Mouse (Mus musculus): ENCODE results near the gene Dip2b. TPM values are rescaled to one million over a fixed set of nuclear protein-coding genes. Genes with fewer than 3 reads are reported as not detected.

Gene Dip2b
- polyA plus RNA-seq, 2 experiments = 2.0 to 2.8 TPM

DNA sequence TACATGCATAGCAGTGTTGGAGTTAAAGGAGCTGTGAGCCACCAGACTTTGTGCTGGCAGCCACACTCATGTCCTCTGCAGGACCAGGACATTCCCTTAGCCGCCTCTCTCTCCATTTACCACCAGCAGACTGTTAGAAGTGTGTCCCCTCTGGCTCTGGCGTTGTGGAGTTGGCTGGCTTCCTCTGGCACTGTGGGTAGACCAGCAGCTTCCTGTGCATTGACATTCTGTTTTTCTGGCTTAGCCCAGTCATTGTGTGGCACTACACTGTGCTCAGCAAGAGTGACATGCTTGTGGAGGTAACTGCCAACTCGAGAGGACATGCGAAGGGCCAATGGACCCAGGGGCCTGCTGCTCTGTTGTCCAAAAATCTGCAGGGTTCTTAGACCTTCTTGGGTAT lies 141.8 kb downstream of the Dip2b start:
- no peak overlapping the region for H3K4me2 ChIP-seq (ENCODE audit: low read depth)
- 78% methylated on average over 4 of the region's 4 CpGs for WGBS (ENCODE audit: insufficient replicate concordance)
- TF ChIP-seq EP300 (IDR thresholded peaks at IDR 0.05; ENCODE audit: low read depth) = no peak
- no peak for TF ChIP-seq CTCF (IDR thresholded peaks at IDR 0.05; ENCODE audit: low read depth)

DNA sequence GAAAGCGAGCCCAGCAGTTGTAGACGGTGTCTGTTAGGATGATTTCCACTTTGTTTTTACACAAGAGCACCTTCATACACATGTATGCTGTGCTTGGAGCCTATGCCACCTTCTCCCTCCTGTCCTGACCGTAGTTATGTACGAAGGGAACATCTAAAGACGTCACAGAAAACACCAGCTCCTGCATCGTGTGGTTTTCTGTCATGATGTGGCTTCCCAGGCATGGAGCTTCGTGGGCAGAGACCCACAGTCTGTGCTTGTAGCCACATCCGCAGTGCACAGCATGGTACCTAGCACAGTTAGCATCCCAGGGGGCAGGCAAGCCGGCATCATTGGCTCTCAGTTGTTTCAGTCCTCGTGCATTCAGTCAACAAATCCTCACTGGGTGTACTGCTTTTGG lies 143.4 kb downstream of the Dip2b start:
- Histone ChIP-seq H3K4me3 (ENCODE audit: insufficient read depth in 1 of 2, low read depth in 2 of 2, low read length in 2 of 2) (no peak overlapping the region), H3K36me3 (replicated peaks; ENCODE audit: control insufficient read depth, insufficient read depth, low read depth) (no peaks in the 10 kb centered on the region; the same call in 1 of the 2 replicates), H3K27me3 (ENCODE audit: control insufficient read depth, insufficient read depth, low read length) (no peaks in the 10 kb centered on the region), H3K9me3 (ENCODE audit: control insufficient read depth, low read length) (no peaks in the 10 kb centered on the region), H3K9ac (replicated peaks) (no peak overlapping the region), H3K4me1 (replicated peaks; ENCODE audit: control insufficient read depth in 2 of 2, insufficient read depth in 2 of 2, low read length in 1 of 2) (no peaks in the 10 kb centered on the region), H3K27ac (no peak overlapping the region), H3K4me2 (ENCODE audit: low read depth) (no peak overlapping the region)
- WGBS (ENCODE audit: insufficient replicate concordance) = 76% methylated on average over 10 of the region's 10 CpGs
- TF ChIP-seq CTCF (IDR thresholded peaks at IDR 0.05; ENCODE audit: low read depth) (no peak), EP300 (IDR thresholded peaks at IDR 0.05; ENCODE audit: low read depth) (no peak)
- no peak for DNase-seq (ENCODE audit: low read depth in 3 of 3, low spot score in 3 of 3)
- no peak for ATAC-seq (ENCODE audit: insufficient read depth)

More for the DNA sequence above, 141.8 kb downstream of the Dip2b start:
- no peaks in the 10 kb centered on the region for H3K4me1 ChIP-seq (replicated peaks; ENCODE audit: control insufficient read depth in 2 of 2, insufficient read depth in 2 of 2, low read length in 1 of 2)
- H3K4me3 ChIP-seq (ENCODE audit: insufficient read depth in 1 of 2, low read depth in 2 of 2, low read length in 2 of 2) = no peak overlapping the region
- DNase-seq (ENCODE audit: low read depth in 3 of 3, low spot score in 3 of 3) = no peak
- no peak overlapping the region for H3K27ac ChIP-seq
- ATAC-seq (ENCODE audit: insufficient read depth) = no peak
- no peaks in the 10 kb centered on the region for H3K36me3 ChIP-seq (replicated peaks; ENCODE audit: control insufficient read depth, insufficient read depth, low read depth)
- H3K27me3 ChIP-seq (ENCODE audit: control insufficient read depth, insufficient read depth, low read length) = no peaks in the 10 kb centered on the region
- H3K9me3 ChIP-seq (ENCODE audit: control insufficient read depth, low read length) = no peaks in the 10 kb centered on the region
- no peak overlapping the region for H3K9ac ChIP-seq (replicated peaks)

DNA sequence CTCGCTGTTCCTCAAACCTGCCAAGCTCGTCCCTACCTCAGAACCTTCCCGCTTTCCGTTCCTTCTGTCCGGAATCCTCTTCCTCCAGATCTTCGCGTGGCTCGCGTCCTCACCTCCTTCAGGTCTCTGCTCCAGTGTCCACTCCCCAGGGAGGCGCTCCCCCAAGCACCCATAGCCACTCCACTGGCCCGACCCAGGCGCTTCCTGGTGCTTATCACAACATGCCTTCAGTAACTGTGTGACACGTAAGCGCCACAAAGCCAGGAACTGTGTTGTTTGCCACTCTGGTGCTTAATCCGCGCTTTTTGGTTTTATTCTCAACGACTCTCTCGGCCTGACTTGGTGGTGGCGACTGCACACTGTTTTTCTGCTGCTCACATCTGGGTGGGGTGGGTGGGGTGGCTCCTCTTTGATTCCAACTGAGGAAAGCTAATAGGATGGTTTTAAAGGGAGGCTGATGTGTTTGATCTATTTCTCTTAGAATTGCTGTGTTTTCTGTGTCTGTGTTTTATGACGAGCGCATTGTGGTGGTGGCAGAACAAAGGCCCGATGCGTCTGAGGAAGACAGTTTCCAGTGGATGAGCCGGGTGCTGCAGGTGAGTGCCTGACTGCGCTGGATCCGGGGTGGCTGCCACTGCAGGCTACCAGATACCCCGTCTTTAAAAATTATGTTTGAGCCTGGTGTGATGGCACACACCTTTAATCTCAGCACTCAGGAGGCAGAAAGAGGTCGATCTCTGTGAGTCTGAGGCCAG lies 144.2 kb downstream of the Dip2b start:
- 81% methylated on average over 28 of the region's 28 CpGs for WGBS (ENCODE audit: insufficient replicate concordance)
- H3K4me3 ChIP-seq (ENCODE audit: insufficient read depth in 1 of 2, low read depth in 2 of 2, low read length in 2 of 2) = no peak overlapping the region
- no peak for ATAC-seq (ENCODE audit: insufficient read depth)
- no peaks in the 10 kb centered on the region for H3K27me3 ChIP-seq (ENCODE audit: control insufficient read depth, insufficient read depth, low read length)
- H3K4me1 ChIP-seq (replicated peaks; ENCODE audit: control insufficient read depth in 2 of 2, insufficient read depth in 2 of 2, low read length in 1 of 2) = no peaks in the 10 kb centered on the region
- H3K4me2 ChIP-seq (ENCODE audit: low read depth) = no peak overlapping the region
- no peak overlapping the region for H3K27ac ChIP-seq
- H3K36me3 ChIP-seq (replicated peaks; ENCODE audit: control insufficient read depth, insufficient read depth, low read depth) = no peaks in the 10 kb centered on the region; the same call in 1 of the 2 replicates
- H3K9ac ChIP-seq (replicated peaks) = no peak overlapping the region
- no peaks in the 10 kb centered on the region for H3K9me3 ChIP-seq (ENCODE audit: control insufficient read depth, low read length)
- TF ChIP-seq EP300 (IDR thresholded peaks at IDR 0.05; ENCODE audit: low read depth) = no peak
- DNase-seq (ENCODE audit: low read depth in 3 of 3, low spot score in 3 of 3) = no peak

DNA sequence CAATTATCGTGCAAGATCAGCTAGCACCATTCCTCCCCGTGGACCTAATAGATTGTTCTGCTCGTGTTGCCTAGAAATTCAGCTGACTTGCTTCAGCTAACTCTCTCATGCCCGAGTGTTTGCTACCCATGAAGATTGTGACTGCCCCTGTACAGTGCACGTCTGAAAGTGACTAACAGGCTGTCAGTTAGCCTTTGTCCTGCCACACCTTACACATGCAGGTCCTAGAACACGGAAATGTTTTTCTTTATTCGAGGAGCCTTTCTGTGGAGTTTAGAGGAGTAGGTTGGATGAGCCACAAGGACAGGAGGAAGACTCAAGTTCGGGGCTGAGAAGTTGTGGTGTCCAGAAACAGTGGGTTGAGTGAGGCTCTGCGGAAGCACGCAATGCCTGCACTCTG lies 145.0 kb downstream of the Dip2b start:
- H3K9ac ChIP-seq (replicated peaks) = no peak overlapping the region
- no peaks in the 10 kb centered on the region for H3K4me1 ChIP-seq (replicated peaks; ENCODE audit: control insufficient read depth in 2 of 2, insufficient read depth in 2 of 2, low read length in 1 of 2)
- H3K27ac ChIP-seq = no peak overlapping the region
- H3K9me3 ChIP-seq (ENCODE audit: control insufficient read depth, low read length) = no peaks in the 10 kb centered on the region
- H3K4me3 ChIP-seq (ENCODE audit: insufficient read depth in 1 of 2, low read depth in 2 of 2, low read length in 2 of 2) = no peak overlapping the region
- H3K27me3 ChIP-seq (ENCODE audit: control insufficient read depth, insufficient read depth, low read length) = no peaks in the 10 kb centered on the region
- no peaks in the 10 kb centered on the region; the same call in 1 of the 2 replicates for H3K36me3 ChIP-seq (replicated peaks; ENCODE audit: control insufficient read depth, insufficient read depth, low read depth)
- DNase-seq (ENCODE audit: low read depth in 3 of 3, low spot score in 3 of 3) (no peak), ATAC-seq (ENCODE audit: insufficient read depth) (no peak)
- no peak overlapping the region for H3K4me2 ChIP-seq (ENCODE audit: low read depth)
- 75% methylated on average over 10 of the region's 10 CpGs for WGBS (ENCODE audit: insufficient replicate concordance)
- TF ChIP-seq EP300 (IDR thresholded peaks at IDR 0.05; ENCODE audit: low read depth) = no peak
- no peak for TF ChIP-seq CTCF (IDR thresholded peaks at IDR 0.05; ENCODE audit: low read depth)

DNA sequence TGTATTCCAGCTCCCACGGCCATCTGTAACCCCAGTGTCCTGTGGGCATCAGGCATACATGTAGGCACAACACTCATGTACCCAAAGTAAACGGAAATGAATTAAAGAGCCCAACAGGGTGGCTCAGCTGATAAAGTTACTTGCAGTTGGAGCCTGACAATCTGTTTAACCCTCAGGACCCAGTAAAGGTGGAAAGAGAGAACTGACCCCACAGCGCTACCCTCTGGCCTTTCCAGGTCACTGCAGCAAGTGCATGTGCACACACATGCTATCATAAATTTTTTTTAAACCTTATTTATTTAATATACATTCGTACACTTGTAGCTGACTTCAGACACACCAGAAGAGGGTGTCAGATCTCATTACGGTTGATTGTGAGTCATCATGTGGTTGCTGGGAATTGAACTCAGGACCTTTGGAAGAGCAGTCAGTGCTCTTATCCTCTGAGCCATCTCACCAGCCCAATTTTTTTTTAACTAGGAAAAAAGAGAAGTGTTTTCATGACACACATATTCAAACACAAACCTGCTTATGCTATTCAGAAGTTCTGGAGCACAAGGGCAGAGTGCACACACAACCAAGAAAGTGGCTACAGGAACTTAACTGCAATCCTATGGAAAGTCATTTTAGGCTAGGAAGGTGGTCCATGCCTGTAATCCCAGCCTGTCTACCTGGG lies 146.5 kb downstream of the Dip2b start:
- Histone ChIP-seq H3K36me3 (replicated peaks; ENCODE audit: control insufficient read depth, insufficient read depth, low read depth) (no peaks in the 10 kb centered on the region; the same call in 1 of the 2 replicates), H3K27ac (no peak overlapping the region), H3K27me3 (ENCODE audit: control insufficient read depth, insufficient read depth, low read length) (no peaks in the 10 kb centered on the region), H3K4me3 (ENCODE audit: insufficient read depth in 1 of 2, low read depth in 2 of 2, low read length in 2 of 2) (no peak overlapping the region), H3K4me1 (replicated peaks; ENCODE audit: control insufficient read depth in 2 of 2, insufficient read depth in 2 of 2, low read length in 1 of 2) (no peaks in the 10 kb centered on the region), H3K9me3 (ENCODE audit: control insufficient read depth, low read length) (no peaks in the 10 kb centered on the region), H3K9ac (replicated peaks) (no peak overlapping the region), H3K4me2 (ENCODE audit: low read depth) (no peak overlapping the region)
- ATAC-seq (ENCODE audit: insufficient read depth) = no peak
- TF ChIP-seq EP300 (IDR thresholded peaks at IDR 0.05; ENCODE audit: low read depth) (no peak), CTCF (IDR thresholded peaks at IDR 0.05; ENCODE audit: low read depth) (peak; percentile 55)
- no peak for DNase-seq (ENCODE audit: low read depth in 3 of 3, low spot score in 3 of 3)
- WGBS (ENCODE audit: insufficient replicate concordance) = 65% methylated on average over 5 of the region's 5 CpGs
